Comparison of ENCODE assay signal across 31 mouse cellular contexts in genomic region chr11:26061471-26062137, GRCm38 (mm10).
DNase-seq lines count a peak whose midpoint lies in the region; ATAC-seq and TF ChIP-seq lines count a peak whose summit lies in the region.
"Had no signal": no experiment of that assay in that cellular context is flagged by ENCODE, and none has a peak within 500 bp of the region (broad histone marks: within the 10 kb centered on the region; RNA-seq: fewer than 3 reads in every experiment).

No protein-coding gene starts in this region.

- peak; percentile 48; the same call in 1 of the 2 replicates for ATAC-seq in forebrain, embryonic 14.5 days
- no peak for ATAC-seq in forebrain, embryonic 11.5 days (replicated peaks; ENCODE audit: low FRiP score)
- ATAC-seq in neural tube, embryonic 15.5 days (ENCODE audit: low FRiP score): no peak
- ATAC-seq: lung, postnatal 0 days had no signal

- no peaks in the 10 kb centered on the region for H3K9me3 ChIP-seq in forebrain, embryonic 14.5 days (replicated peaks; ENCODE audit: control insufficient read depth, low read length)
- H3K9me3 ChIP-seq in forebrain, embryonic 11.5 days (ENCODE audit: control insufficient read depth, low read length): no peaks in the 10 kb centered on the region
- no peaks in the 10 kb centered on the region for H3K9me3 ChIP-seq in neural tube, embryonic 15.5 days (replicated peaks)
- H3K9me3 ChIP-seq: embryonic facial prominence, embryonic 13.5 days; G1E; hindbrain, embryonic 13.5 days; kidney, embryonic 15.5 days; limb, embryonic 10.5 days; limb, embryonic 15.5 days; liver, embryonic 13.5 days; neural tube, embryonic 13.5 days had no signal

- H3K4me1 ChIP-seq in forebrain, embryonic 14.5 days (ENCODE audit: control insufficient read depth, insufficient read depth, low read length): peaks cover 14% of the 10 kb centered on the region
- H3K4me1 ChIP-seq in forebrain, embryonic 11.5 days (replicated peaks; ENCODE audit: control insufficient read depth, insufficient read depth, low read length): no peaks in the 10 kb centered on the region
- peaks cover 11% of the 10 kb centered on the region for H3K4me1 ChIP-seq in neural tube, embryonic 15.5 days
- H3K4me1 ChIP-seq: embryonic facial prominence, embryonic 13.5 days; kidney, embryonic 15.5 days; limb, embryonic 15.5 days; liver, embryonic 13.5 days had no signal

- no peak overlapping the region for H3K4me3 ChIP-seq in forebrain, embryonic 14.5 days (ENCODE audit: low read depth, low read length)
- H3K4me3 ChIP-seq in forebrain, embryonic 11.5 days (ENCODE audit: low read depth, low read length): no peak overlapping the region
- H3K4me3 ChIP-seq in layer of hippocampus, adult 2 months: no peak overlapping the region
- no peak overlapping the region for H3K4me3 ChIP-seq in neural tube, embryonic 15.5 days (replicated peaks)
- H3K4me3 ChIP-seq: embryonic facial prominence, embryonic 13.5 days; hindbrain, embryonic 13.5 days; kidney, embryonic 15.5 days; limb, embryonic 10.5 days; limb, embryonic 15.5 days; liver, embryonic 13.5 days; myocyte; neural tube, embryonic 13.5 days had no signal

- no peaks in the 10 kb centered on the region for H3K36me3 ChIP-seq in forebrain, embryonic 14.5 days (ENCODE audit: control insufficient read depth, insufficient read depth, low read length)
- H3K36me3 ChIP-seq in forebrain, embryonic 11.5 days (ENCODE audit: control insufficient read depth, insufficient read depth, low read length): no peaks in the 10 kb centered on the region
- no peaks in the 10 kb centered on the region for H3K36me3 ChIP-seq in neural tube, embryonic 15.5 days
- H3K36me3 ChIP-seq: embryonic facial prominence, embryonic 13.5 days; G1E; hindbrain, embryonic 13.5 days; kidney, embryonic 15.5 days; limb, embryonic 10.5 days; limb, embryonic 15.5 days; liver, embryonic 13.5 days; neural tube, embryonic 13.5 days had no signal

- no peak for TF ChIP-seq CTCF in layer of hippocampus, adult 2 months (conservative IDR thresholded peaks at IDR 0.05)

- peak; percentile 31 for DNase-seq in forebrain, embryonic 14.5 days (ENCODE audit: low spot score)
- DNase-seq in forebrain, embryonic 11.5 days (ENCODE audit: low spot score): no peak
- peak in 1 of 2 experiments; percentile 40 for DNase-seq in layer of hippocampus, adult 2 months (ENCODE audit: low spot score in 2 of 2)
- DNase-seq in layer of hippocampus, adult 8-10 months (ENCODE audit: low spot score in 2 of 2): no peak
- DNase-seq in neural tube, embryonic 10.5 days (ENCODE audit: extremely low spot score, low spot score): no peak
- no peak for DNase-seq in lung, postnatal 10 days
- DNase-seq in adrenal gland, postnatal 36 days: no peak
- DNase-seq: adrenal gland, adult 8-10 months; cerebellum, adult 18-20 months; cerebellum, postnatal 10 days; gastrocnemius, postnatal 25 days; heart, adult 11 months; heart, postnatal 36 days; kidney, adult 18-20 months; kidney, postnatal 25 days; liver, embryonic 13.5 days; lung, adult 18-20 months; retina, postnatal 1 day; right cerebral cortex, postnatal 14 days had no signal

- H3K4me2 ChIP-seq in forebrain, embryonic 14.5 days (ENCODE audit: low read length): no peak overlapping the region
- H3K4me2 ChIP-seq in forebrain, embryonic 11.5 days (ENCODE audit: low read depth, low read length, severe bottlenecking): no peak overlapping the region
- H3K4me2 ChIP-seq in neural tube, embryonic 15.5 days: no peak overlapping the region
- H3K4me2 ChIP-seq: embryonic facial prominence, embryonic 13.5 days; heart, embryonic 11.5 days; hindbrain, embryonic 13.5 days; kidney, embryonic 15.5 days; limb, embryonic 15.5 days; liver, embryonic 13.5 days; neural tube, embryonic 13.5 days had no signal

- H3K27me3 ChIP-seq in forebrain, embryonic 14.5 days (replicated peaks; ENCODE audit: control insufficient read depth, insufficient read depth, low read length): no peaks in the 10 kb centered on the region
- no peaks in the 10 kb centered on the region for H3K27me3 ChIP-seq in forebrain, embryonic 11.5 days (ENCODE audit: control insufficient read depth, insufficient read depth, low read length)
- no peaks in the 10 kb centered on the region for H3K27me3 ChIP-seq in neural tube, embryonic 15.5 days (replicated peaks)
- H3K27me3 ChIP-seq: embryonic facial prominence, embryonic 13.5 days; hindbrain, embryonic 13.5 days; kidney, embryonic 15.5 days; limb, embryonic 15.5 days; liver, embryonic 13.5 days; neural tube, embryonic 13.5 days had no signal

- no peak overlapping the region for H3K9ac ChIP-seq in forebrain, embryonic 14.5 days (ENCODE audit: low read length)
- H3K9ac ChIP-seq in forebrain, embryonic 11.5 days (ENCODE audit: low read length): no peak overlapping the region
- no peak overlapping the region for H3K9ac ChIP-seq in neural tube, embryonic 15.5 days (replicated peaks)
- H3K9ac ChIP-seq: embryonic facial prominence, embryonic 13.5 days; hindbrain, embryonic 13.5 days; kidney, embryonic 15.5 days; limb, embryonic 15.5 days; liver, embryonic 13.5 days; neural tube, embryonic 13.5 days had no signal

- 50% methylated on average over 8 of the region's 8 CpGs for WGBS in forebrain, embryonic 14.5 days
- WGBS in forebrain, embryonic 11.5 days: 74% methylated on average over 8 of the region's 8 CpGs
- WGBS in neural tube, embryonic 15.5 days: 48% methylated on average over 8 of the region's 8 CpGs

- no peak overlapping the region for H3K27ac ChIP-seq in forebrain, embryonic 14.5 days (ENCODE audit: low read depth, low read length)
- no peak overlapping the region for H3K27ac ChIP-seq in forebrain, embryonic 11.5 days (ENCODE audit: low read depth, low read length)
- H3K27ac ChIP-seq in layer of hippocampus, adult 2 months: peak overlapping the region; percentile 66
- 0 out of 2 replicates have a peak overlapping the region, but pooled peaks have one; percentile 18 for H3K27ac ChIP-seq in neural tube, embryonic 15.5 days (replicated peaks)
- H3K27ac ChIP-seq: embryonic facial prominence, embryonic 13.5 days; hindbrain, embryonic 13.5 days; kidney, embryonic 15.5 days; limb, embryonic 10.5 days; limb, embryonic 15.5 days; liver, embryonic 13.5 days; macrophage; neural tube, embryonic 13.5 days had no signal

Comparison
In these comparisons a context has a peak if more than half of its experiments do, and no peak if none do; other contexts are left out.
1. H3K27ac ChIP-seq: peak in layer of hippocampus, adult 2 months (single experiment) and neural tube, embryonic 15.5 days (single experiment); none in forebrain, embryonic 14.5 days (single experiment) and forebrain, embryonic 11.5 days (single experiment).